Mouse (Mus musculus): ENCODE measurements around the gene Ap4b1. TPM values are rescaled to one million over a fixed set of nuclear protein-coding genes. Genes with fewer than 3 reads are reported as not detected.
"Not testable (repeated sequence)": the region's sequence is repeated elsewhere in the genome, so short reads cannot be mapped to it uniquely, and the experiment has no call there.

Ap4b1 gene
- polyA plus RNA-seq, 1 experiment from 2014 or later, result 24.5 TPM

DNA sequence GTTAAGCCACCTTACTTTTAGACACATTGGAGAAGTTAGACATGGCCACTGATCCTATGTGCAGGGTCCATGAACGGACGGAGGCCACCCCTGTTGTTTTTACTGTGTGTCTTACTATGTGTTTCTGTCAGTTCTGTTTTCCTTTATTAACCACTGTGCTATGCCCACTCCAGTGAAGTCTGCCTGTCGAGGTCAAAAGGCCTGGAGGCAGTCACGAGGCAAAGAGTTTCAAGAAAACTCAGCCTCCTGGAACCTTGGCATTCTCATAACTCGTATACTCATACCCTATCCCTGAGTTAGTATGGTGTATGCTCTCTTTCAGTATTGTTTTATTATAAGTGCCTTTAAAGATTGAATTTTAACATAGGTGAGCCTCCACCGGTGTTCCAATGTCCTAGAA, 30.4 kb downstream of the Ap4b1 start:
- no peak overlapping the region for H3K4me2 ChIP-seq
- H3K4me1 ChIP-seq, result no peaks in the 10 kb centered on the region
- no peak overlapping the region for H3K9ac ChIP-seq
- H3K9me3 ChIP-seq, result no peaks in the 10 kb centered on the region
- H3K27ac ChIP-seq, result no peak overlapping the region
- WGBS, result 96% methylated on average over 6 of the region's 6 CpGs
- ATAC-seq (replicated peaks), result no peak
- no peak overlapping the region for H3K4me3 ChIP-seq
- H3K36me3 ChIP-seq (replicated peaks), result no peaks in the 10 kb centered on the region
- no peaks in the 10 kb centered on the region for H3K27me3 ChIP-seq (replicated peaks)

DNA sequence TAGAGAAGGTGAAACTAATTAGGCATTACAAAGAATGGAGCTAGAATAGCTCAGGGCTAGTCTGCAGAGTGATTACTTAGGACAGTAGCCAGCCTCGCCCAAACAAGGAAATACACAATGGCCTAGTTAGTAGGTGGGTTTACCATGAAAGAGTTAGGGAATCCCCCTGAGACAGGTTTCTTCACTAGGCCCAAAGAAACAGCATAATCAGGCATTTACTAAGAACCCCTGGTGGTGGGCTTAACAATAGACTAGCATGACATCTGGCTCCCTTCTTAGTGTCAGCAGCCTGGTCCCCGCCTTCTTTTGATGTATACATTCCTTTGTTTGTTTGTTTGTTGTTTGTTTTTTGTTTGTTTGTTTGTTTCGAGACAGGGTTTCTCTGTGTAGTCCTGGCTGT, 30.9 kb downstream of the Ap4b1 start:
- not testable (repeated sequence) for H3K4me1 ChIP-seq; H3K9me3 ChIP-seq; H3K27me3 ChIP-seq (replicated peaks); H3K27ac ChIP-seq; H3K9ac ChIP-seq; H3K4me3 ChIP-seq; H3K4me2 ChIP-seq; H3K36me3 ChIP-seq (replicated peaks); ATAC-seq (replicated peaks)
- WGBS, result 73% methylated on average over 3 of the region's 3 CpGs

DNA sequence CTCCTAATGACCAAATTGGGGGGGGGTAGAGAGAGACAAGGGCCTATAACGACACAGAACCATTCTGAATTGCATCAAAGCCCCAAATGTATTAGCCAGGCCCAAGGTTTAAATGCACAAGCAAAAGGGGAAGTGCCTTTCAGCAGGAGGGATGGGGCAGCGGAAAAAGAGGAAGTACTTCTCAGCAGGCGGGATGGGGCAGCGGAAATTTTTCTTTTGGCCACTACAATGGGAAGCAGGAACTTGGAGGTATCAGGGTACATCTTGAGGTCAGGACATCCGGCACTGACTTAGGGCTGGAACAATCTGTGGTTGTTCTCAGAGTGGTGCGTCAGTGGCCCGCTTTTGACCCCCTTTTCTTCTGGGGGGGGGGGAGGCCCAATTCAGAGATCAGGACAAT, 31.6 kb downstream of the Ap4b1 start:
- H3K4me3 ChIP-seq; H3K4me2 ChIP-seq; H3K36me3 ChIP-seq (replicated peaks); H3K9ac ChIP-seq; ATAC-seq (replicated peaks); H3K4me1 ChIP-seq; H3K27me3 ChIP-seq (replicated peaks); H3K9me3 ChIP-seq; H3K27ac ChIP-seq: not testable (repeated sequence)
- 92% methylated on average over 7 of the region's 7 CpGs for WGBS

DNA sequence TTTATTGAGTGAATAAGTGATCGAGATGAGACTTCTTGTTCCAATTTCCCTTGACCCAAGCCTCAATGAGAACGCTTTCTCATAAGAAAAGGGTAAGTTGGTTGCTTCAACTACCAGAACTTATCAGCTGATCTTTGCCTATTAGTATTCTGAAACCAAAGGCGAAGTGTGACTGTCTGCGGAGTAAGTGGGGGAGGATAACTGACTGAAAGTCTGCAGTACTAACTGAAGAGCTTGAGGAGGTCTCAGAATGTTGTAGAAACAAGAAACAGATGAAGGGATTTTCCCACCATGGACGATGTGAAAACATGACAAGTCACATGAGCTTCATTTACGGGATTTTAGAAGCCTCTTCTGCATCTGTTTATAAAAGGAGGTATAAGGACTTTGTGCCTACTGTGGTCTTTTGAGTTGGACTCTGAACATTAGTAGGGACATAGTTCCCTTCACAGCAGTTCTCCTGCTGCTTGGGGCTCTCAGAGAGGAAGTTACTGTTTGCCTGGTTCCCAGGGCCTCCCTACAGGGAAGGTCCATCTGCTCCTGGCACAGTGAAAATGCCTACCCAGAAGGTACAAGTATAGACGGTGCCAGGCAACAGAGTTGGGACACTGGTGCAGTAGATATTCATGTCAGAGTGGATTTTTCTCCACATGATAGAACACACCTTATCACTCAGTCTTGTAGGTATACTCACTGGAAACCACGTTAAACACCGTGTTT, 41.5 kb downstream of the Ap4b1 start:
- ATAC-seq (replicated peaks), result no peak
- no peaks in the 10 kb centered on the region for H3K4me1 ChIP-seq
- H3K9ac ChIP-seq, result no peak overlapping the region
- no peaks in the 10 kb centered on the region for H3K9me3 ChIP-seq
- H3K27me3 ChIP-seq (replicated peaks), result no peaks in the 10 kb centered on the region
- H3K27ac ChIP-seq, result no peak overlapping the region
- no peak overlapping the region for H3K4me2 ChIP-seq
- WGBS, result 84% methylated on average over 9 of the region's 9 CpGs
- H3K4me3 ChIP-seq, result no peak overlapping the region
- H3K36me3 ChIP-seq (replicated peaks), result no peaks in the 10 kb centered on the region

DNA sequence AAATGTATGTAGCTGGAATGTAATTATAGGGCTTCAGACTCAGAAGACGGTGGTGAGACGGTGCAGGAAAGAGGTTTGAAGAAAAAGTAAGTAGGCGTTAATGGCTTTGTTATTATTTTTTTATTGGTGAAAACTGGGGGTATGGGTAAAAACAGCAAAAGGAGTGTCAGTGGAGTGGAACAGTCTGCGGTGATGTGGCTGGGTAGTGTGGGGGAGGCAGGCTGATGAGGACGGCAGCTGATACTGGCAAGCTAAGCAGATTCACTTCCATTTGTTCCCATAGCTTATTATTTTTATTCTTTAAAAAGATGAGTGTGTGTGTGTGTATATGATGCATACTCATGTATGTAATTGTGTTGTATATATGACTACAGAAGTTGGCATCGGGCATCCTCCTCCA, 42.2 kb downstream of the Ap4b1 start:
- H3K9ac ChIP-seq, result no peak overlapping the region
- H3K27me3 ChIP-seq (replicated peaks), result no peaks in the 10 kb centered on the region
- no peaks in the 10 kb centered on the region for H3K36me3 ChIP-seq (replicated peaks)
- no peaks in the 10 kb centered on the region for H3K9me3 ChIP-seq
- 89% methylated on average over 6 of the region's 6 CpGs for WGBS
- no peak overlapping the region for H3K4me3 ChIP-seq
- no peak overlapping the region for H3K27ac ChIP-seq
- H3K4me1 ChIP-seq, result no peaks in the 10 kb centered on the region
- H3K4me2 ChIP-seq, result no peak overlapping the region
- ATAC-seq (replicated peaks), result no peak

DNA sequence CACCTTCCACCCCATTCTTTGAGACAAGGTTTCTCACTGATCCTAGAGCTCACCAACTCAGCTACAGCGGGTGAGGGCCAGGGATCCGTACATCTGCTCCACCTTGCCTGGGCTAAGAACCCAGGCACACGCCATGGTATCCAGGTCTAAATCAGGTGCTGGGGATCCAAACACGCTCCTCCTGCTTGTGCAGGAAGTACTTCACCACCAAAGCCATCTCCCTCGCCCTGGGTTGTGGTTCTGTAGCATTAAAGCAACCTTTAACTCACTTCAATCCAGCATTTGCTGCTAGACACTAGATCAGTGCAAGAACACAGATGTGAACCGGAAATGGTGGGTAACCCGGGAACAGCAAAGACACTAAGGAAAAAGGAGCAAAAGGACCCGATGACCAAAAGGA, 42.6 kb downstream of the Ap4b1 start:
- no peaks in the 10 kb centered on the region for H3K9me3 ChIP-seq
- no peak overlapping the region for H3K9ac ChIP-seq
- no peaks in the 10 kb centered on the region for H3K36me3 ChIP-seq (replicated peaks)
- no peak overlapping the region for H3K27ac ChIP-seq
- no peak overlapping the region for H3K4me2 ChIP-seq
- no peak overlapping the region for H3K4me3 ChIP-seq
- H3K27me3 ChIP-seq (replicated peaks), result no peaks in the 10 kb centered on the region
- WGBS, result 88% methylated on average over 8 of the region's 8 CpGs
- no peaks in the 10 kb centered on the region for H3K4me1 ChIP-seq
- no peak for ATAC-seq (replicated peaks)

DNA sequence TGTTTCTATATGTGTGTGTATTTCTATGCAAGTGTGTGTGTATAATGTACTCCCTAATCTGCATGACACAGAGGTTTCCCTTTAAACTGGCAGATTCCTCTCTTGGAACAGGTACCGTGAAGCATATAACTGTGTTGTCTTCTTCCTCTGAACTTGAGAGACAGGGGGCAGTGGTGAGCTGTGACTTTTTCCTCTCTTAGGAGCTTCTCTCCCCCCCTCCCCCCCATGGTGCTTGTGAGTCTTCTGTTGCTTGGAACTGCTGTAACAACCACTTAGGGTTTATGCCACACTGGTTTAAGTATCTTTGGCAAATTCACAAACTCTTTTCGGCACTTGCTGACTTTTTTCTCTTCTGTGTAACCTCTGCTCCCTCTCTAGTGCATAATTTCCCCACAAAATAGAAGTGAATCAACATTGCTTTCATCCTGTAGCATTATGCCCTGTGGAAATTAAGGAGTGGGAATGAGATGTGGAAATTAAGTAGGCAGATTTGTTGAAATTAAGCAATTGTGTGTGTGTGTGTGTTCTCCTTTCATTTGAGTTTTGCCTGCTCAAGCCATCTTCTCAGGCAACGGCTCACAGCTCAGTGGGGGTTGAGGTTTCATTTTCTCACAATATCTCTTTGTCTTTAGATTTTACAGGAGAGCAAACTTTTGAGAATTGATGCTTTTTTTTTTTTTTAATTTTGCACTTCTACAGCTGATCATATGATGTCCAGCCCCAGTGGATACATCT, 43.4 kb downstream of the Ap4b1 start:
- Histone ChIP-seq H3K36me3 (replicated peaks) (no peaks in the 10 kb centered on the region), H3K27me3 (replicated peaks) (no peaks in the 10 kb centered on the region), H3K4me2 (no peak overlapping the region), H3K9me3 (no peaks in the 10 kb centered on the region), H3K4me3 (no peak overlapping the region), H3K27ac (no peak overlapping the region), H3K9ac (no peak overlapping the region), H3K4me1 (no peaks in the 10 kb centered on the region)
- ATAC-seq (replicated peaks), result no peak
- WGBS, result 61% methylated on average over 3 of the region's 3 CpGs

DNA sequence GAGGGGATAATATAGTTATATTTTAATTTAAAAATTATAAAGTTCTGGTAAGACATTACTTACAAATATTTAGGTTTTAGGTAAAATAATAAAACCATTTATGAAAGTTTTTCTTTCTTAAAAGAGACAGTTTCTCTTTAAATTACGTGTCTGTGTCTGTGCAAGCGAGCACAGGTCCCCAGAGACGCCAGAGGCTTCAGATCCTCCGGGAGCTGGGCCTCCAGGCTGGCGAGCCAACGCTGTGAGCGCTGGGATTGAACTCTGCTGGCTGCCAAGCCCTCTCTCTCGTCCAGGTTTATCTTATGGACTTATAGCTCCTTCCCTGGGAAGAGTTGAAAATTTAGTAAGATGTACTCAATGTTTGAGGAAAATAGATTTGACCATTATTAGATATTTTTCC, 44.5 kb downstream of the Ap4b1 start:
- Histone ChIP-seq H3K4me2 (no peak overlapping the region), H3K27me3 (replicated peaks) (no peaks in the 10 kb centered on the region)
- WGBS, result 60% methylated on average over 8 of the region's 8 CpGs

DNA sequence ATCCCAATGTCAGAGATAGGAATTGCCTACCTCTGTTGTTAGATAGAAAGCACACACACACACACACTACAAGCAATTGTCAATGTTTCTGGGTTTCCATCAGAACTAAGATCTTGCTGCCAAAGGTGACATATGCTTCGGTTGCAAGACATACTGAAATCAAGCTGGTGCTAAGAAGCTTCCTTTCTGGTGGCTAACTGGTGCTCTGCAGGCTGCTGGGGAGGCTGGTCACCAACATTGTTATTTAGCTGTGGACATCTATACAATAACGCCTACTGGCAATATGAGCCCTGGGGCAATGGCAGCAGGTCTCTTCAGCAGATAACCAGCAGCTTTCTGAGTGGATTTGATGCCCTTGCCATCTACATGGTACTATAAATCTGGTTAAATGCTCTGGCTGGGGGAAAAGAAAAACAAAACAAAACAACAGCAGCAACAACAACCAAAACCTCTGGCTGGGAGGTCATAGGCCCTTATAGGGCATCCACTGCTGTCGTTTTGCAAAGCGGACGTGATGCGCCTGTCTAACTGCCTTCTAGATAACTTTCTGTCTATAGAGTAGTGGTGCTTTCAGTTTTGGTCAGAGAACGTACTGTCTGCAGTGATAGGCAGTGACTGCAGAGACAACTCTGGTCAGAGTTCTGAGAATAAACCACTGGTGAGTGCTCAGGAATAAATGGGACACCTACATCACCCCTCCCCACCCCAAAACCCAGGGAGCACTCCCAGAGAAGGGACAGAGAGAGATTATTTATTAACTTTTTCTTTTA, 47.9 kb downstream of the Ap4b1 start:
- no peak overlapping the region for H3K9ac ChIP-seq
- no peaks in the 10 kb centered on the region for H3K4me1 ChIP-seq
- no peaks in the 10 kb centered on the region for H3K9me3 ChIP-seq
- H3K36me3 ChIP-seq (replicated peaks), result no peaks in the 10 kb centered on the region
- no peak overlapping the region for H3K4me3 ChIP-seq
- ATAC-seq (replicated peaks), result no peak
- H3K27ac ChIP-seq, result no peak overlapping the region
- WGBS, result 93% methylated on average over 7 of the region's 7 CpGs
- no peaks in the 10 kb centered on the region for H3K27me3 ChIP-seq (replicated peaks)
- no peak overlapping the region for H3K4me2 ChIP-seq

More for the DNA sequence above, 44.5 kb downstream of the Ap4b1 start:
- H3K9ac ChIP-seq, result no peak overlapping the region
- no peaks in the 10 kb centered on the region for H3K9me3 ChIP-seq
- no peak for ATAC-seq (replicated peaks)
- no peak overlapping the region for H3K27ac ChIP-seq
- H3K4me3 ChIP-seq, result no peak overlapping the region
- no peaks in the 10 kb centered on the region for H3K36me3 ChIP-seq (replicated peaks)
- no peaks in the 10 kb centered on the region for H3K4me1 ChIP-seq

DNA sequence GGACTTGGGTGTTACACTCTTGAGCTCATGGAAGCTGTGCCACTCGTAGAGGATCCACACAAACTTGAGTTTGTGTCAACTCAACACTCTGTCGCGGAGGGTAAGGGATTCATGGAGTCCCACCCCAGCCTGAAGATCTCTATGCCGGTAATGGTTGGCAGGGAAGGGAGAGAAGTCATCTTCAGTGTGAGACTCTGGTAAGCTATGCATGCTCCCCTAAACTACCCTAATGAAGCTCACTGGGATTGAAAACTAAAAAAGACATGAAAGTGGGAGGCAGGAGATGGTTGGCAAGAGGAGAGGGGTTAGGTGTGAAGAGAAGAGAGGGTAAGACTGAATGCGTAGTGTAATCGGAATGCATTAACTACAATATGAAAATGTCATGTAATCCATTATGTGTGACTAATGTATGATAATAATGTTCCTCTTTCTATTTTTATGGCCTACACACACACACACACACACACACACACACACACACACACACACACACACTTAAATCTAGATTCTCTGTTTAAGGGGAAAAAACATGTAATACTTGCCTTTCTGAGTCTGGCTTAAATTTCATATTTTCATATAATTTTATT, 48.8 kb downstream of the Ap4b1 start:
- no peaks in the 10 kb centered on the region for H3K36me3 ChIP-seq (replicated peaks)
- H3K4me2 ChIP-seq, result no peak overlapping the region
- no peaks in the 10 kb centered on the region for H3K27me3 ChIP-seq (replicated peaks)
- no peaks in the 10 kb centered on the region for H3K9me3 ChIP-seq
- ATAC-seq (replicated peaks), result no peak
- no peak overlapping the region for H3K27ac ChIP-seq
- H3K9ac ChIP-seq, result no peak overlapping the region
- no peaks in the 10 kb centered on the region for H3K4me1 ChIP-seq
- H3K4me3 ChIP-seq, result no peak overlapping the region
- WGBS, result 87% methylated on average over 6 of the region's 6 CpGs

DNA sequence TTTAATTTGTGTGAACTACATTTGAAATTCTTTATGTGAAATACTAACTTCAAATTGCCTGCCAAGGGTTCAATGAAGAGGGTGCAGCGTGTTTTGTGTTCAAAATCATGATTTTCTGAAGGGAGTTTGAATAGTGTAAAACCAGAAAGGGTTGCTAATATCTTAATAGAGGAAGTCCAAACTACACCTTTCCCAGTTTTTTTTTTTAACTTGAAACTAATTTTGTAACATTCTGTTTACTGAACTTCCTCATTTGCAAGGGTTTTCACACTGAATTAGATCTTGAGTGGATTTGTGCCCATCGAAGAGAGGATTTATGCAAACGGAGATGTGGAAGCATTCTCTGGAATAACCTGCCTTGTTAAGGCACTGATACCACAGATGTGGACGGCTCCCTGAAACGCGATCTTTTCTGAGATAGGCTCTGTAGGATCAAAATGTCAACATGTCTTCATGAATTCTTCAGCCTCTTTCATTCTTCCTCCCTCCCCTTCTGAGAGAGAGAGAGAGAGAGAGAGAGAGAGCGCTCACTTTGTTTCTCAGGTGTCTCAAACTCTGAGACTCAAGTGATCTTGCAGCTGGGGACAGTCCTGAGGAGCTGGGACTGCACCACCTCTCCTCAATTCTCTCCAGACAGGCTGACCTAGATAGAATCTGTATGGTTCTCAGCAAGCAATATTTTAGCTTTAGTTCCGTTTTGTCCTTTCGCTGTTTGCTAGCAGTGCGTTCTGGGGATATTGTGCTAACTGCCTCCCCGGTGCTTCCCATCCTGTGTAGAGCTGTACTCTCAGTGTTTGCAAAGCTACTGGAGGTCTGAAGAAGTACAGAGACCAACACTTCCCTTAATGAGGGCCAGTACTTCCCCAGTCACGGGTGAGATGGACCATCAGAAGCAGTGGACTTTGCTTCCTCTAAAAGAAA, 49.8 kb downstream of the Ap4b1 start, which contains the start of gene Ptpn22:
TSS of gene Ptpn22 (plus strand) at position 915 of the 921 bp plus-strand sequence.
- no peaks in the 10 kb centered on the region for H3K27me3 ChIP-seq (replicated peaks)
- H3K4me2 ChIP-seq, result no peak within 1 kb of the TSS
- H3K9me3 ChIP-seq, result no peaks in the 10 kb centered on the region
- ATAC-seq (replicated peaks), result no peak
- no peak within 1 kb of the TSS for H3K4me3 ChIP-seq
- H3K36me3 ChIP-seq (replicated peaks), result no peaks in the 10 kb centered on the region
- H3K9ac ChIP-seq, result no peak within 1 kb of the TSS
- H3K27ac ChIP-seq, result no peak within 1 kb of the TSS
- H3K4me1 ChIP-seq, result no peaks in the 10 kb centered on the region
- 75% methylated on average over 12 of the region's 12 CpGs for WGBS
